In genomic region chr7:4943223-4943815, GRCm38 (mm10) we compare ENCODE assay signal across 8 mouse cellular contexts. TPM values are rescaled to one million over a fixed set of nuclear protein-coding genes. Genes with fewer than 3 reads are reported as not detected.
A peak's percentile ranks its signal among the peaks of the same experiment; 100 is the strongest.
DNase-seq lines count a peak whose midpoint lies in the region; ATAC-seq and TF ChIP-seq lines count a peak whose summit lies in the region.

No protein-coding gene starts in this region.

- peak; percentile 82 for ATAC-seq in erythroblast, adult 5-6 weeks (replicated peaks; ENCODE audit: low FRiP score, poor library complexity, severe bottlenecking)
- peak; percentile 80 for ATAC-seq in kidney, embryonic 15.5 days (replicated peaks; ENCODE audit: low FRiP score)
- ATAC-seq in monocyte, adult 5-6 weeks (replicated peaks; ENCODE audit: insufficient number of reproducible peaks, low FRiP score, low TSS enrichment, poor library complexity, severe bottlenecking), result peak; percentile 91

- peaks cover 15% of the 10 kb centered on the region for H3K4me1 ChIP-seq in bone marrow macrophage, adult 2 months (ENCODE audit: control insufficient read depth, insufficient read depth, low read length)
- H3K4me1 ChIP-seq in heart, embryonic 10.5 days, result peaks cover 4% of the 10 kb centered on the region; the same call in 1 of the 2 replicates
- peaks cover 4% of the 10 kb centered on the region; the same call in 1 of the 2 replicates for H3K4me1 ChIP-seq in kidney, embryonic 15.5 days

- no peak overlapping the region for H3K9ac ChIP-seq in kidney, embryonic 15.5 days

- DNase-seq in A20 (ENCODE audit: low read depth, low spot score) (peak; percentile 93), liver (peak; percentile 88)
- DNase-seq in heart, embryonic 10.5 days (ENCODE audit: low spot score), result peak; percentile 94
- peak; percentile 90 to 97 for DNase-seq in spleen, postnatal 4 days (ENCODE audit: low spot score in 2 of 2)

- no peaks in the 10 kb centered on the region for H3K9me3 ChIP-seq in heart, embryonic 10.5 days
- H3K9me3 ChIP-seq in kidney, embryonic 15.5 days (replicated peaks), result no peaks in the 10 kb centered on the region

- no peak for TF ChIP-seq POLR2A in bone marrow macrophage, adult 2 months (IDR thresholded peaks at IDR 0.05; ENCODE audit: borderline replicate concordance, low read depth, low read length)

- no peak overlapping the region for H3K27ac ChIP-seq in bone marrow macrophage, adult 2 months (ENCODE audit: insufficient read depth, low read depth, low read length)
- peak overlapping the region; percentile 47; the same call in 1 of the 2 replicates for H3K27ac ChIP-seq in heart, embryonic 10.5 days
- no peak overlapping the region for H3K27ac ChIP-seq in kidney, embryonic 15.5 days

- H3K4me3 ChIP-seq in bone marrow macrophage, adult 2 months (ENCODE audit: insufficient read depth, low read length), result peak overlapping the region; percentile 45
- peak overlapping the region; percentile 50 for H3K4me3 ChIP-seq in heart, embryonic 10.5 days
- H3K4me3 ChIP-seq in kidney, embryonic 15.5 days (replicated peaks), result peak overlapping the region; percentile 31

- TF ChIP-seq CTCF in bone marrow macrophage, adult 2 months (IDR thresholded peaks at IDR 0.05; ENCODE audit: low read depth, low read length), result peak; percentile 76

- H3K27me3 ChIP-seq in heart, embryonic 10.5 days (ENCODE audit: insufficient read depth, poor library complexity, severe bottlenecking), result no peaks in the 10 kb centered on the region
- no peaks in the 10 kb centered on the region for H3K27me3 ChIP-seq in kidney, embryonic 15.5 days

- peak overlapping the region; percentile 59 for H3K4me2 ChIP-seq in kidney, embryonic 15.5 days

- H3K36me3 ChIP-seq in heart, embryonic 10.5 days, result no peaks in the 10 kb centered on the region
- no peaks in the 10 kb centered on the region for H3K36me3 ChIP-seq in kidney, embryonic 15.5 days

- 21% methylated on average over 15 of the region's 15 CpGs for WGBS in heart, embryonic 10.5 days
- 19% methylated on average over 15 of the region's 15 CpGs for WGBS in kidney, embryonic 15.5 days

RNA-seq across cellular contexts. Expression of gene Ssc5d, which starts 17.7 kb away (rescaled TPM):
- 0.24 TPM in 1 of 2 replicates, not detected in the other for polyA plus RNA-seq in bone marrow macrophage, adult 2 months (2012; ENCODE audit: insufficient read depth, insufficient read length, missing spikeins)
- total RNA-seq in erythroblast, adult 5-6 weeks (2015; ENCODE audit: low replicate concordance), result not detected in 2 replicates
- total RNA-seq in erythroblast, adult 5-6 weeks (2017; ENCODE audit: low replicate concordance), result 0.28 TPM in 1 of 2 replicates, not detected in the other
- 1.2 and 1.6 TPM in 2 replicates for polyA plus RNA-seq in heart, embryonic 10.5 days (2016; fragmentation: Nextera tagmentation; extraction: Ambion mirVana)
- 1.9 and 2.7 TPM in 2 replicates for polyA plus RNA-seq in kidney, embryonic 15.5 days (2015; fragmentation: Nextera tagmentation; extraction: Ambion mirVana)
- not detected in 3 replicates for total RNA-seq in monocyte, adult 5-6 weeks (2017)

RNA-seq across cellular contexts. Expression of gene Sbk2, which starts 20.9 kb away (rescaled TPM):
- 0.58 TPM in 1 of 2 replicates, not detected in the other for polyA plus RNA-seq in bone marrow macrophage, adult 2 months (2012; ENCODE audit: insufficient read depth, insufficient read length, missing spikeins)
- not detected in 2 replicates for total RNA-seq in erythroblast, adult 5-6 weeks (2015; ENCODE audit: low replicate concordance)
- total RNA-seq in erythroblast, adult 5-6 weeks (2017; ENCODE audit: low replicate concordance), result not detected in 2 replicates
- 1.8 and 2.3 TPM in 2 replicates for polyA plus RNA-seq in heart, embryonic 10.5 days (2016; fragmentation: Nextera tagmentation; extraction: Ambion mirVana)
- polyA plus RNA-seq in kidney, embryonic 15.5 days (2015; fragmentation: Nextera tagmentation; extraction: Ambion mirVana), result 0.19 and 0.27 TPM in 2 replicates
- not detected in 3 replicates for total RNA-seq in monocyte, adult 5-6 weeks (2017)

RNA-seq across cellular contexts. Expression of gene Nat14, which starts 21.5 kb away (rescaled TPM):
- polyA plus RNA-seq in bone marrow macrophage, adult 2 months (2012; ENCODE audit: insufficient read depth, insufficient read length, missing spikeins), result 0.78 and 1.6 TPM in 2 replicates
- 1.7 TPM in 1 of 2 replicates, not detected in the other for total RNA-seq in erythroblast, adult 5-6 weeks (2015; ENCODE audit: low replicate concordance)
- 2.5 TPM in 1 of 2 replicates, not detected in the other for total RNA-seq in erythroblast, adult 5-6 weeks (2017; ENCODE audit: low replicate concordance)
- polyA plus RNA-seq in heart, embryonic 10.5 days (2016; fragmentation: Nextera tagmentation; extraction: Ambion mirVana), result 4.3 and 5.5 TPM in 2 replicates
- 4.2 and 5.3 TPM in 2 replicates for polyA plus RNA-seq in kidney, embryonic 15.5 days (2015; fragmentation: Nextera tagmentation; extraction: Ambion mirVana)
- total RNA-seq in monocyte, adult 5-6 weeks (2017), result 0.49 TPM in 1 of 3 replicates, not detected in the others

RNA-seq across cellular contexts. Expression of gene Sbk3, which starts 27.6 kb away (rescaled TPM):
- polyA plus RNA-seq in bone marrow macrophage, adult 2 months (2012; ENCODE audit: insufficient read depth, insufficient read length, missing spikeins), result not detected in 2 replicates
- not detected in 2 replicates for total RNA-seq in erythroblast, adult 5-6 weeks (2015; ENCODE audit: low replicate concordance)
- total RNA-seq in erythroblast, adult 5-6 weeks (2017; ENCODE audit: low replicate concordance), result not detected in 2 replicates
- 0.39 and 0.43 TPM in 2 replicates for polyA plus RNA-seq in heart, embryonic 10.5 days (2016; fragmentation: Nextera tagmentation; extraction: Ambion mirVana)
- polyA plus RNA-seq in kidney, embryonic 15.5 days (2015; fragmentation: Nextera tagmentation; extraction: Ambion mirVana), result not detected in 2 replicates
- total RNA-seq in monocyte, adult 5-6 weeks (2017), result not detected in 3 replicates

RNA-seq across cellular contexts. Expression of gene Zfp628, which starts 28.3 kb away (rescaled TPM):
- 7.1 and 8.7 TPM in 2 replicates for polyA plus RNA-seq in bone marrow macrophage, adult 2 months (2012; ENCODE audit: insufficient read depth, insufficient read length, missing spikeins)
- total RNA-seq in erythroblast, adult 5-6 weeks (2015; ENCODE audit: low replicate concordance), result 1.7 and 2.3 TPM in 2 replicates
- 1.5 and 2.0 TPM in 2 replicates for total RNA-seq in erythroblast, adult 5-6 weeks (2017; ENCODE audit: low replicate concordance)
- 2.9 and 3.5 TPM in 2 replicates for polyA plus RNA-seq in heart, embryonic 10.5 days (2016; fragmentation: Nextera tagmentation; extraction: Ambion mirVana)
- 4.0 and 4.1 TPM in 2 replicates for polyA plus RNA-seq in kidney, embryonic 15.5 days (2015; fragmentation: Nextera tagmentation; extraction: Ambion mirVana)
- 2.6 to 6.0 TPM (median 5.9 TPM) in 3 replicates for total RNA-seq in monocyte, adult 5-6 weeks (2017)
